Mouse (Mus musculus): ENCODE data around the gene Aktip.

GRCm38 (mm10) chr8:91094135-91094534, 105.6 kb downstream of the Aktip start:
- TF ChIP-seq CTCF (IDR thresholded peaks at IDR 0.05; ENCODE audit: low read depth) (no peak), EP300 (IDR thresholded peaks at IDR 0.05; ENCODE audit: low read depth) (no peak)

Data from liver, embryonic 14.5 days (tissue).